Mouse (Mus musculus) lung, embryonic 14.5 days (tissue): ENCODE data around the gene Fgf16. TPM values are rescaled to one million over a fixed set of nuclear protein-coding genes. Genes with fewer than 3 reads are reported as not detected.
A peak's percentile ranks its signal among the peaks of the same experiment; 100 is the strongest.

Experiments used
- ATAC-seq: fragments of 200-750 bp; cut with Nextera tagmentation; 2 replicates; pipeline ENCODE4 v1.8.0; 2017; ENCODE audit warnings: mild to moderate bottlenecking, moderate TSS enrichment, moderate library complexity; ENCODE audit not compliant: insufficient read depth
- DNase-seq: peaks from one replicate; pipeline ENCODE4 v3.0.0-alpha.2; 2015
- H3K27ac ChIP-seq: fragments of 300-500 bp; sonication (generic); 2 replicates; pipeline ENCODE4 v1.5.1; 2014; ENCODE audit warnings: low read depth, mild to moderate bottlenecking, moderate library complexity
- H3K27me3 ChIP-seq: fragments of 300-500 bp; sonication (generic); 2 replicates; pipeline ENCODE4 v1.6.1; 2014; ENCODE audit warnings: low read length, control low read depth; ENCODE audit not compliant: insufficient read depth
- H3K36me3 ChIP-seq: fragments of 300-500 bp; sonication (generic); 2 replicates; pipeline ENCODE4 v1.6.1; 2014; ENCODE audit warnings: control low read depth; ENCODE audit not compliant: insufficient read depth
- H3K4me1 ChIP-seq: fragments of 300-500 bp; sonication (generic); 2 replicates; pipeline ENCODE4 v1.6.1; 2014; ENCODE audit warnings: antibody characterized with exemption, control low read depth; ENCODE audit not compliant: insufficient read depth
- H3K4me2 ChIP-seq: fragments of 300-500 bp; sonication (generic); 2 replicates; pipeline ENCODE4 v1.6.1; 2014; ENCODE audit warnings: mild to moderate bottlenecking
- H3K4me3 ChIP-seq: fragments of 300-500 bp; sonication (generic); 2 replicates; pipeline ENCODE4 v1.5.1; 2014; ENCODE audit warnings: low read depth, low read length
- H3K9ac ChIP-seq: fragments of 300-500 bp; sonication (generic); 2 replicates; pipeline ENCODE4 v1.6.1; 2014
- H3K9me3 ChIP-seq: fragments of 300-500 bp; sonication (generic); 2 replicates; pipeline ENCODE4 v1.6.1; 2016; ENCODE audit warnings: low read depth, low read length, control low read depth
- CTCF ChIP-seq: IDR thresholded peaks from 2 replicates; pipeline ENCODE4 v1.5.1; 2016; ENCODE audit warnings: antibody characterized with exemption, low read depth
- WGBS: fragments of 180-500 bp; shearing (Covaris S2); extraction: QIAGEN DNeasy Blood & Tissue Kit; methylation state at CpG from one replicate; pipeline ENCODE4 v1.1.7; 2014; 5-methylcytosine and 5-hydroxymethylcytosine counted together
- polyA plus RNA-seq: library from polyadenylated mRNA; unstranded; fragments of >200 nt; fragmentation: Nextera tagmentation; extraction: Ambion mirVana; gene quantifications from 2 replicates; pipeline ENCODE4 v1.2.1, GENCODE M21; 2014

Gene Fgf16
- polyA plus RNA-seq, 1 experiment from 2014 or later: 0.11 TPM

DNA sequence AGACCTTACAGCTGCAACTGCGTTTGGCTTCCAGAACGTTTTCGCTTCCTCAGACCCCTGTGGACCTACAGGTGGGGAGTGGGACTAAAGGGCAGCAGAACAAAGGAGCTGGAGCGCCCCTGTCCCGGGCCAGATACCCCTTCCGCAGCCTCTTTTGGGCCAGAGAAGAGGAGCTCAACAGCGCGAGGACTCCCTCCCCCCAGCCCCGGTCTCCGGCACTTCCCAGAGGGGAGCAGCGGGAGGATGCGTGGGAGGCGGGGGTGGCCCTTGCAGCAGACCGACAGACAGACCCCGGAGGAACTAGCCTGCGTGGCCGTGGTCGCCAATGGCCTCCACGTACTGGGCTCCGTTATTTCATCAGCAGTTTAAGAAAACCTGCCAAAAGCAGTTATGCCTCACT, 467 bp upstream of the Fgf16 start:
- no peak for TF ChIP-seq CTCF
- 9% methylated on average over 20 of the region's 20 CpGs for WGBS

DNA sequence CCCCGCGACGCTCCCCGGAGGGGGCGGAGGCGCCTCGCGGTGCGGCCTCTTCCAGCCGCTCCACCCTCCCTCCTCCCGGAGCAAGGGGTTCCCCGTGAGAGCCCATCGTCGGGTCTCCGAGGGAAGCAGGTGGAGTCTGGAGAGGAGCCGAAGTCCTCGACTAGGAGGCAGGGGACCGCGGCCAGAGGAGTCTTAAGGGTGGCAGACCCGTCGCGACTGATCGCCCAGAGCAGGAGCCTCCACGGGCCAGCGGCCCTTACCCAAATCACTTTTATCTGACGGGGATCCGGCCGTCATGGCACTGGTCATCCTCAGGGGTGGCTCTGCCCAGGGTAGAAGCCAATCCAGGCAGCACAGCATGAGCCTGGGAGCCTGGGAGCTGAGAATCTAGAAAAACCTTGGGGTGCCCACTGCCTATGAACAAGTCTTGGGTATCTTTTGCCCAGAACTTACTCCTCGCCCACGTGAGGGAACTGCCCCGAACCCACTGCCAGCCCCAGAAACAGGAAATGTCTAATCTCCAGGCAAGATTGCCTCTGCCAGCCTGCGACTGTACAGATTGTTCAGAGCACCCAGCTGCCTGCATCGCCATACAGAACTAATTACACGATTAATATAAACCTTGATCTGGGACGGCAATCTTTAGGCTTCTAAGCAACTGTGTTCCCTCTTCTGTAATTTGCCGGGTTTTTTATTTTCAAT, 1.1 kb downstream of the Fgf16 start:
- 12% methylated on average over 28 of the region's 36 CpGs for WGBS
- ATAC-seq: no peak
- no peak for TF ChIP-seq CTCF
- no peaks in the 10 kb centered on the region for H3K4me1 ChIP-seq
- H3K27ac ChIP-seq: no peak overlapping the region
- peak overlapping the region; percentile 35 for H3K4me3 ChIP-seq
- H3K36me3 ChIP-seq: no peaks in the 10 kb centered on the region
- H3K27me3 ChIP-seq: peaks cover 49% of the 10 kb centered on the region
- no peak overlapping the region for H3K9ac ChIP-seq
- no peaks in the 10 kb centered on the region for H3K9me3 ChIP-seq
- peak; percentile 4 for DNase-seq
- peak overlapping the region; percentile 57 for H3K4me2 ChIP-seq

More for the DNA sequence above, 467 bp upstream of the Fgf16 start:
- ATAC-seq (peak; percentile 19; the same call in 1 of the 2 replicates), DNase-seq (no peak)
- H3K9me3 ChIP-seq: no peaks in the 10 kb centered on the region
- peak overlapping the region; percentile 35 for H3K4me3 ChIP-seq
- no peak overlapping the region for H3K9ac ChIP-seq
- H3K27me3 ChIP-seq: peaks cover 49% of the 10 kb centered on the region
- H3K27ac ChIP-seq: no peak overlapping the region
- no peaks in the 10 kb centered on the region for H3K36me3 ChIP-seq
- H3K4me2 ChIP-seq: peak overlapping the region; percentile 57
- no peaks in the 10 kb centered on the region for H3K4me1 ChIP-seq

DNA sequence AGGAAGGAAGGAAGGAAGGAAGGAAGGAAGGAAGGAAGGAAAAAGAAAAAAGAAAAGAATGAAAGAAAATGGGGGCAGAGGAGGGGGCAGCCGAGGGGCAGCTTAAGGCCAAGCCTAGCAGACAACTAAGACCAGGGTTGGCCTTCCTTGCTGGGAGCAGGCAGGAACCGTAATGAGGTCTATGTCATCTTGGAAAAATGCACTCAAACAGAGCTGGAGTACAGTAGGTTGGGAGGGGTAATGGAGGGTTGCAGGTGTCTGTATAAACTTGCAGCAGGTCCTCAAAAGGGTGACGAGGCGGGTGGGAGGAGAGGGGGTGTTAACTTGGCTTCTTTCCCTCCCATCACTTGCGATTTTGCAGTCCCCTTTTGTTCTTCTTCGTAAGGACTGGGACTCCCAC, 1.9 kb downstream of the Fgf16 start:
- H3K27ac ChIP-seq: no peak overlapping the region
- no peaks in the 10 kb centered on the region for H3K9me3 ChIP-seq
- H3K4me2 ChIP-seq: no peak overlapping the region
- DNase-seq: peak; percentile 21
- no peaks in the 10 kb centered on the region for H3K4me1 ChIP-seq
- no peak overlapping the region for H3K4me3 ChIP-seq
- no peak overlapping the region for H3K9ac ChIP-seq
- H3K36me3 ChIP-seq: no peaks in the 10 kb centered on the region
- whole genome bisulfite sequencing: 23% methylated on average over 6 of the region's 6 CpGs
- ATAC-seq: peak; percentile 50; the same call in 1 of the 2 replicates
- H3K27me3 ChIP-seq: peaks cover 49% of the 10 kb centered on the region
- no peak for TF ChIP-seq CTCF

DNA sequence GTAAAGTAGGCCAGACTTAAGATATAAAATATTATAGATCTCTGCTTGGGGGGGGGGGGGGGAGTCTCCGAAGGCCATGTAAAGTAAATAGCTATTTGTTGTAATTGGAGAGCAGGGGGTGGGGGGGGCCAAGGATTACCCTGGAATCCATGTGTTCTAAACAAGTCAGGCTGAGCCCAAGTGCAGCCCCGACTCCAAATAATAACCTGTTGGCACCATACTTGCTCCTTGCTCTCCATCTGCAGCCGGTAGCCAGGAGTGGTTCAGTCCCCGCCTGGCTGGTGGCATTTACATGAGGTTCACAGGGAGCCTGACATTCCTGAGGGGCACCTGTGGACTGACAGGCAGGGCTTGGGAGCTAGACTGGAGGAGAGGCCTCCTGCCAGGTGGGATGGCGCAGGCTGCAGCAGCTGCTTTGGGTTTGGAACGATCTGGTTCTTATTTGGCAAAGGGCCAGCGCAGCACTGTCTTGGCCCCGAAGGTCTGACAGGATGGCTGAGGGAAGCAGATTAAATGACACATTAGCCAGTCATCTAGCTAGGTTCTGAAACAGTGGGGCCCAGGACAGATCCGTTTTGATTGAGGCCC, 3.2 kb downstream of the Fgf16 start:
- ATAC-seq: peak; percentile 55; the same call in 1 of the 2 replicates
- H3K27me3 ChIP-seq: peaks cover 48% of the 10 kb centered on the region
- WGBS: 19% methylated on average over 9 of the region's 9 CpGs

DNA sequence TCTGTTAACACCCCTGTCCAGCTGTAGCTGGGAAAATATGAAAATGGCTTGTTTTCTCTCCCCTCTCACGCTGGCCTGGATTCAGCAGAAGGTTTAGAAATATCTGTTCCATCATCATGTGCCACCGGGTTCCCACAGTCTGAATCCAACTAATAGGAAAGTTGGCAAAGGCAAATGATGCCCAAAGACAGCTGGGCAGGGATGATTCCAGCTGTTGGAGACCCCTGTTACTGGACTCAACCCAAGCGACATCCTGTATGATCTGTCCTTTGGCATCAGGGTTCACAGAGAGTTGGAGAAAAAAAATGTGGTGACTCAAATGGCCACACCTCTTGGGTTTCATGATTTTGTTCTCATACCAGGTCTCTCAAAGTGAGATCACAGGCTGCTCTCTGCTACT, 3.9 kb downstream of the Fgf16 start:
- Histone ChIP-seq H3K36me3 (no peaks in the 10 kb centered on the region), H3K4me1 (no peaks in the 10 kb centered on the region), H3K27ac (no peak overlapping the region), H3K9ac (no peak overlapping the region), H3K4me3 (no peak overlapping the region), H3K4me2 (no peak overlapping the region), H3K27me3 (peaks cover 41% of the 10 kb centered on the region), H3K9me3 (no peaks in the 10 kb centered on the region)
- 67% methylated on average over 3 of the region's 3 CpGs for WGBS
- DNase-seq (no peak), ATAC-seq (no peak)
- TF ChIP-seq CTCF: no peak

More for the DNA sequence above, 3.2 kb downstream of the Fgf16 start:
- Histone ChIP-seq H3K4me3 (no peak overlapping the region), H3K9me3 (no peaks in the 10 kb centered on the region), H3K36me3 (no peaks in the 10 kb centered on the region), H3K4me1 (no peaks in the 10 kb centered on the region), H3K9ac (no peak overlapping the region), H3K27ac (no peak overlapping the region), H3K4me2 (no peak overlapping the region)
- TF ChIP-seq CTCF: no peak
- DNase-seq: peak; percentile 6

DNA sequence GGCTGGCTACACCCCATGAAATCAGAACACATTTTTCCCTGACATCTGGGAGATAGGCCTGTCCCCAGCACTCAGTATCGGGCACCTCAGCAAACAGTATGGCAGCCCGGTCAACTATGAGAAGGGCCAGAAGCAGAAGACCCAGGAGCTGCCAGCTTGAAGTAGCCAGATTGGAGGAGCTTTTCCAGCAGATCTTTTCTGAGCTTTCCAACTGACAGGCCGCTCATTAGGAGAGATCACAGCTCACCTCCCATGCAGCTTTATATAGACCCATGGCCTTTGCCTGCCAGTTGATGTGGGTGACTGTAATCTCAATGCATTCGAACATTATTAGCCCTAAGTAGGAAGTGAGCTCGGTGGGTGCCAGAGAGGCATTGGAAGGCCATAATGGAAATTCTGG, 9.2 kb downstream of the Fgf16 start:
- no peak overlapping the region for H3K9ac ChIP-seq
- no peaks in the 10 kb centered on the region for H3K9me3 ChIP-seq
- no peak overlapping the region for H3K4me3 ChIP-seq
- H3K27me3 ChIP-seq: peaks cover 3% of the 10 kb centered on the region; the same call in 1 of the 2 replicates
- H3K4me2 ChIP-seq: no peak overlapping the region
- ATAC-seq: no peak
- H3K36me3 ChIP-seq: no peaks in the 10 kb centered on the region
- whole genome bisulfite sequencing: 72% methylated on average over 5 of the region's 5 CpGs
- no peak for DNase-seq
- no peaks in the 10 kb centered on the region for H3K4me1 ChIP-seq
- TF ChIP-seq CTCF: no peak
- H3K27ac ChIP-seq: no peak overlapping the region

DNA sequence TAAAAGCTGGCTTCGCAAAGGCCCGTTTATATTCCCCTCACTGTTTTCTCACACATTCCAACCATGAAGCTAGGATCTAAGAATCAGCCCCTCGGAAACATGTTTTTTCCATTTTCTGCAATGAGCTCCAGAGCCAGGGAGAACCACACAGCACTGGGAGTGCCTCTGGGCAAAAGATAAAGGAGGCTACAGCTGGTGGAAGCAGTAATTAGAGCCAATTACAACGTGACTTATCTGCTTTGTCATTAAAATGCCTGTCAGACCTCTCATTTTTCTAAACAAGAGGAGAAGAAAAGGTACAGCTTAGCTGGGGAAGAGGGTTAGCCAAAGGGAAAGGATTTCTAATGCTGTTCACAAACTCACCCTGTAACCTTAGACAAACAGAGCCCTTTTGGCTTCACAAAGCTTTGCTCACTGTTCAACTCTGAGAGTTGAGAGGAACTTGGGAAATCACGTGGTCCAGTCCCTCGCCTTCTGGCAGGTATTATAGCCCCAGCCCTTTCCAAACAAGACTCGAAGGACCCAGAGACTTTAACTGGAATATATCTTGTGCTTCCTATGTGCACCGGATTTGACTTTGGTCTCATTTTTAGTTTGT, 30.8 kb downstream of the Fgf16 start:
- Histone ChIP-seq H3K36me3 (no peaks in the 10 kb centered on the region), H3K27ac (no peak overlapping the region), H3K4me3 (no peak overlapping the region), H3K4me1 (no peaks in the 10 kb centered on the region), H3K9ac (no peak overlapping the region), H3K4me2 (no peak overlapping the region), H3K27me3 (no peaks in the 10 kb centered on the region), H3K9me3 (no peaks in the 10 kb centered on the region)
- 53% methylated on average over 8 of the region's 8 CpGs for WGBS
- ATAC-seq (peak; percentile 41; the same call in 1 of the 2 replicates), DNase-seq (peak; percentile 4)
- no peak for TF ChIP-seq CTCF
